Mouse (Mus musculus) embryonic stem cell, embryonic (primary cell): ENCODE measurements around the gene Gm9817.
"Not testable (repeated sequence)": the region's sequence is repeated elsewhere in the genome, so short reads cannot be mapped to it uniquely, and the experiment has no call there.

Source experiments
- CTCF ChIA-PET, 4 experiments: fragments of 300-600 bp in 2 of 4; fragments of 350-600 bp in 2 of 4; sonication (Branson Sonifier 250); formaldehyde crosslinking; loops; one replicate each; lab custom pipeline; 2022; ENCODE audit warnings: inconsistent platforms in 2 of 4; lab: Charles Lee
- POLR2A ChIA-PET, 4 experiments: fragments of 300-600 bp in 2 of 4; fragments of 350-600 bp in 2 of 4; sonication (Branson Sonifier 250); formaldehyde crosslinking; loops; one replicate each; lab custom pipeline; 2022; ENCODE audit warnings: antibody characterized with exemption in 4 of 4, inconsistent platforms in 1 of 4; lab: Charles Lee

The Gm9817 gene

DNA sequence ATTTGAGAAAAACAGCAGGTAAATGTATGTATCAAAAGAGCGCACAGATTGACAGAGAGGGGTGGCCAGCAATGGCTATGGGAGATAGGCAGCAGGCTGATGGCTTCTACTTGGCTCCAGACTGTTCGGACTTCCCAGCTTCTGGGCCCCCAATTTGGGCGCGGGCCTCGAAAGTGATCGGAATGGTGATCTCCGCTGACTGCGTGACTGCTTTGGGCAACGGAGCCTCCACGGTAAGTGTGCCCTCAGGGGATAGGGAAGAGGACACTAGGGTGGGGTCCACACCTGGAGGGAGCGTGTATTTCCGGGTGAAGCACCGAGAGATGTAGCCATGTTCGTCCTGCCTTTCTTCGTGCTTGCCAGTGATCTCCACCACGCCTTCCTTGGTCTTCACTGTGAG lies at the start of gene Gm9817:
Gene Gm9817, plus strand, starts transcription at position 301 of the 400 bp plus-strand sequence.
- CTCF ChIA-PET, result not testable (repeated sequence)
- POLR2A ChIA-PET, result interaction anchor here in 3 of 4 experiments (0.6 to 1.4 kb wide), 3 partner anchors 17 to 311 kb away, joined by 3 to 4 read pairs (median 3); partner anchors contain the start of gene Mylip (in 1 of the 3)

DNA sequence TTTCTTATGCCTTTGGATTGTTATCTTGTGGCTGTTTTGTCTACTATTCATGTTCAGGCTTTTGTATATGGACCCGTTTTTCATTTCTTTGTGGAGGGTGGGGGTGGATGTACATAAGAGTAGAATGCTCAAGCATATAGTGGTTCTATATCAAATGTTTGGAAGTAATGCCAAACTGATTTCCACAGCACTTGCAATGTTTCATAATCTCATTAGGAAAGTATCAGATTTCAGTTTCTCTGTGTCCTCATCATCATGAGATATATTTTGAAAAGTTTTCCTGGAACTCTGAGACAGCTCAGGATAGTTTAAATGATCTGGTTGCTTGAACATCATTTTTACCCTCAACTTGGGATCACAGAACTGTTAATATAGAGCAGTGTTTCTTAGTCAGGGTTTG lies 48.7 kb upstream of the Gm9817 start:
- POLR2A ChIA-PET, result interaction anchor here in 1 of 4 experiments (1.1 kb wide), 1 partner anchor 29 kb away, joined by 4 read pairs; no protein-coding TSS in a partner anchor
- CTCF ChIA-PET, result interaction anchor here in 3 of 4 experiments (0.6 to 2.1 kb wide), 10 partner anchors 22 to 479 kb away, joined by 3 to 11 read pairs (median 5); partner anchors contain the start of gene Gmpr (in 1 of the 3)

DNA sequence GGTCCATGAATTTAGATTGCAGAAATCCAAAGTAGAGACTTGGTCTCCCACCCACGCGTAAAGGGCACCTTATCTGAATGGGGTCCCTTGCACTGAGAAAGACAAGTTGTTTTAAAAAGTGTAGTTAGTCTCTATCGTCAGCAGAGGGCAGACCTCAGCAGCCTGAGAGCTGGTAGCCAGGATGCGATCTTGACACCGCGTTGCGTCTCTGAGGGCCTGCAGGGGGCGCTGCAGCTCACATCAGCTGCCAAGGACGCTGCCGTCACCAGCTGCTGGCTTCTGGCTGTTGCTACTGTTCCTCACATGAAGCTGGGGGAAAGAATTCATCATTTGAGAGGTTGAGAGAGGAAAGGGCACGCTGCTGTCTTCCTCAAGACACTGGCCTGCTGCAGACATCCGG lies 47.7 kb upstream of the Gm9817 start:
- ChIA-PET POLR2A (interaction anchor here in 2 of 4 experiments (0.7 to 1.1 kb wide), 3 partner anchors 30 to 359 kb away, joined by 3 to 4 read pairs (median 3); partner anchors contain the start of gene Mylip (in 1 of the 2)), CTCF (interaction anchor here (0.5 to 2.1 kb wide), 42 partner anchors 12 to 611 kb away, joined by 3 to 28 read pairs (median 4); partner anchors contain the start of genes Dtnbp1 (in 1 of the 4), Gmpr (in 1 of the 4) and Mylip (in 1 of the 4))

DNA sequence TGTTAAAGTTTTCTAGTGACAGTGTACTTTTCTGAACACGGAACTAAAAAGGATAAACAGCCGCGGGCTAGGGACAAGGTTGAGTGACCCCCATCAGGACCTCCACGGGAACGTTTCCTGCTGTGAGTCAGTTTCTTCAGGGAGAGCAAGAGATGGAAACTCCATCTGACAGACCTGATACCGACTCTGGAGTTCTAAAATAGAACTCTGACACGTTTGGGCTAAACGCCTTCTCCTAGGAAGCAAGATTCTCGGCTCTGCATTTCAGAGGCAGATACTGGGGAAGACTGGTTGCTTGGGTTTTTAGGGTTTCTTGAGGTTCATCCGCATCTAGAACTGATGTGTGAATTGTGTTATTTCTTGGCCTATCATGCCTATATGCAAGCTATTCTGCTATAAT lies 47.2 kb upstream of the Gm9817 start:
- ChIA-PET POLR2A (interaction anchor here in 2 of 4 experiments (0.7 to 0.9 kb wide), 2 partner anchors 186 to 358 kb away, joined by 3 read pairs; partner anchors contain the start of gene Mylip (in 1 of the 2)), CTCF (interaction anchor here (0.5 to 2.1 kb wide), 35 partner anchors 12 to 612 kb away, joined by 3 to 28 read pairs (median 4); partner anchors contain the start of genes Dtnbp1 (in 1 of the 4), Gmpr (in 1 of the 4) and Mylip (in 1 of the 4))

GRCm38 (mm10) chr13:45031748-45032147 lies 46.7 kb upstream of the Gm9817 start:
- ChIA-PET POLR2A (no interaction called here), CTCF (interaction anchor here in 3 of 4 experiments (1.1 to 2.1 kb wide), 4 partner anchors 411 to 446 kb away, joined by 3 to 11 read pairs (median 8); no protein-coding TSS in a partner anchor)

DNA sequence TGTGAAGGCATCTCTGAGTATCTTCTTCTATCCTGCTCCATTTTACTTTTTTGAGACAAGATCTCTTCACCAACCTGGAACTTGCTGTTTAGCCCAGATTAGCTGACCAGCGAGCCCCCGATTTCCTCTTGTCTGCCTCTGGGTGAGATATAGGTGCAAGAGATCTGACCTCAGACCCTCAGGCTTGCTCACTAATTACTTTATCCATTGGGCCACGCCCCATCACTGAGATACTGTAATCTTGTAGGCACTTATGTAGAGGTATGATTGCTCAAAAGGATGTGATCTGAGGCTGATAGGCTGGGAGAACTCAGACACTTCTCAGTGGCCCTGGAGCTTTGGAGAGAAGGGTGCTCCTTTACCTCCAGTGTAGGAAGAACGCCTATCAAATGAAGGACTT lies 46.0 kb upstream of the Gm9817 start:
- ChIA-PET POLR2A (no interaction called here), CTCF (no interaction called here)

- POLR2A ChIA-PET, result no interaction called here
- CTCF ChIA-PET, result no interaction called here
These were observed 45.1 kb upstream of the Gm9817 start for GRCm38 (mm10) chr13:45033360-45033759.

DNA sequence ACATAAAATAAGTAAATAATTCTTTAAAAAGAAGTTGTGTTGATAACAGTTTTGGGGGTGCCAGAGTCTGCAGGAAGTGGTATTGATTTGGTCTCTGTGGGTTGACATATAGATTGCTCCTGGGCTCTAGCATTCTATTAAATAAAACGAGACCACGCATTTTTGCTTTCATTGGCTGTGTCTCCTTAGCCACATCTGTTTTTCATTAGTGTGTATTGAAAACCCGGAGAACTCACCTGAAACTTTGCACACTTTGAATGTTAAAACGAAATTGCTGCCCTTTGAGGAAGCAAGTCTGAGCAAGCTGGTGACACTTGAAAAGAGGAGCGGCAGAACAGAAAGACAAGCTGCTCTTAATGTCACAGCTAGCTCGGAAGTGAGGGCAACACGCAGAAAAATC lies 43.7 kb upstream of the Gm9817 start:
- CTCF ChIA-PET, result no interaction called here
- POLR2A ChIA-PET, result no interaction called here

DNA sequence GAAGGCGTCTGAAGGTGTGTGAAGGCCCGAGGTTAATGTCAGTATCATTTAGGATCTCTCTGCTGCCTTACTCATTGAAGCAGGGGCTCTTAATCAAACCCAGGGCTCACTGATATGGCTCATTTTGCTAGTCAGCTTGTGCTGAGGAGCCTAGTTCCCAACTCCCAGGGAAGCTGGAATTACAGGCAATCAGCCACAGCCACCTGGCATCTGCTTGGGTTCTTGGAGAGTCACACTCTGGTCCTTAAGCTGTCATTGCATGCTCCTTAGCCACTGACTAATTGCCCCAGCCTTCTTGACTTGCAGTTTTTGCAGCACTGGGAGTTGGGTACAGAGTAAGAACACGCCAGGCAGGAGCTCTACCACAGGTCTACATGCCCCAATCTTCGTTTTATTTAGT lies 42.1 kb upstream of the Gm9817 start:
- POLR2A ChIA-PET, result no interaction called here
- CTCF ChIA-PET, result no interaction called here

GRCm38 (mm10) chr13:45040195-45040594 lies 38.3 kb upstream of the Gm9817 start:
- ChIA-PET CTCF (no interaction called here), POLR2A (no interaction called here)

DNA sequence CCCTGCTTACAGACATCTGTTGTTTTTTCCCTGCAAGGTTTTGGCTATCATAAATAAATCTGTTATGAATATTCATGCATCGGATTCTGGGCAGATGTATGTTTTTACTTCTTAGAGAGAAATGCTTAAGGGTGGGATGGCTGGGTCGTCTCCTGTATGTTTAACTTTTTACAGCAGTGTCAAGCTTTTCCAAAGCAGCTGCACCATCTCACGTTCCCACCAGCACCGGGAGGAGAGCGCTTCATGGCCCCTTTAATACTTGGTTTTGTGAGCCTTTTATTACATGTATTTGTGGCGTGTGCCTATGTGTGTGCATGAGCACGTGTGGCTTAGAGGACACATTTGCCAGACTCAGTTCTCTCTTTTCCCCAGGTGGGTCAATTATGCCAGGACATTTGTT lies 37.8 kb upstream of the Gm9817 start:
- POLR2A ChIA-PET, result interaction anchor here in 1 of 4 experiments (0.6 kb wide), 1 partner anchor 921 kb away, joined by 3 read pairs; no protein-coding TSS in a partner anchor
- CTCF ChIA-PET, result no interaction called here

DNA sequence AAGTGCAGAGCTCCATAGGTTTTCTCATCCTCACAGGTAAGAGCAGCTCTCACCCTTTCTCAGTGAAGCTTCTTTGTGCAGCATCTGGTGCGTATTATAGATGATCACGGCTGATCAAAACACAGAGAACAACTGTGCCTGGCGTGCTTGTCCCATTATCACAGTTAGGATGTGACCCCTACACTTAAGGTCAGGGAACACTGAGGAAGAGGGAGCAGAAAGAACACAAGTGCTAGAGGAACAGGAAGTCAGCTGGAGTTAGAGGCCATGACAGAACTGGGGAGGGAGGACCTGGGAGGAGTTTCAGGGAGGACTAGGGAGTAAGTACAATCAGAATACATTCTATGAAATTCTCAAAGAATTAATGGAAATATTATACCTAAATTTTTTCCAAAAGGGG lies 35.0 kb upstream of the Gm9817 start:
- CTCF ChIA-PET, result interaction anchor here in 1 of 4 experiments (1.2 kb wide), 1 partner anchor 13 kb away, joined by 4 read pairs; no protein-coding TSS in a partner anchor
- POLR2A ChIA-PET, result no interaction called here

DNA sequence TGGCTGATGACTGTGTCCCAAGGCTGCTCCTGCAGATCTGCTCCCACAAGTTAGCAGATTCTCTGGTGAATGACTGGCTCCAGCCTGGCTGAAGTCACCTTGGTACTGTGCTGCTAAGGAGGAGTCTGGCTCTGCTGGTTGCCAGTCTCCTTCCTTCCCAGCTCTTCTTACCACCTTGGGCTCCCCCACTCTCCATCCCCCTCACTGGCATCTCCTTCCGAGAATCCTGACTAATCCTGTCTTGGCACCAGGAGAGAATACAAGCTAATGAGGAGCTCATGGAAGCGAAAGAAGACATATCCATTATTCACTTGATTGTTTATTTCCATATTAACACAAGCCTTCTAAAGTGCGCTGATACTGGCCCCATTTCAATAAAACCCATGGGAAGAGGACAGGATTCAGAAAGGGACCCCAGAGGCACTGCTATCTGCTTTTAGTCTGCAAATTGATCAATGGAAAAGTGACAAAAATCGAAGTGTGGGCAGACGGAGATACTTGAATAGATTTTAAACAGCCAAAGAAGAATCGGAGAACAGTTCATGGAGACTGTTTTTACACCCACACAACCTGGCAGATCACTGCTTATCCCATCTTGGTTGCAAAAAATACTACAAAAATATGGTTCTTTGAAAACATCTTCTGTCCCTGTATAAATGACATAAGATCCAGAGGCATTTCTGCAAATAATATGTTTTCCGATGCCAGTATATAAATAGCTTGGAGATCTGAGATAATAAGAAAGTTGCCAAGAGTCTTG lies 29.1 kb upstream of the Gm9817 start:
- ChIA-PET CTCF (no interaction called here), POLR2A (interaction anchor here in 2 of 4 experiments (0.5 to 0.8 kb wide), 3 partner anchors 37 to 283 kb away, joined by 3 to 4 read pairs (median 3); no protein-coding TSS in a partner anchor)

GRCm38 (mm10) chr13:45052805-45053204 lies 25.7 kb upstream of the Gm9817 start:
- CTCF ChIA-PET, result no interaction called here
- POLR2A ChIA-PET, result interaction anchor here in 1 of 4 experiments (0.6 kb wide), 1 partner anchor 34 kb away, joined by 5 read pairs; no protein-coding TSS in a partner anchor

- CTCF ChIA-PET, result no interaction called here
- POLR2A ChIA-PET, result interaction anchor here in 1 of 4 experiments (0.6 to 0.8 kb wide), 2 partner anchors 12 to 48 kb away, joined by 3 read pairs; no protein-coding TSS in a partner anchor
These were observed 24.6 kb upstream of the Gm9817 start for GRCm38 (mm10) chr13:45053843-45054242.

DNA sequence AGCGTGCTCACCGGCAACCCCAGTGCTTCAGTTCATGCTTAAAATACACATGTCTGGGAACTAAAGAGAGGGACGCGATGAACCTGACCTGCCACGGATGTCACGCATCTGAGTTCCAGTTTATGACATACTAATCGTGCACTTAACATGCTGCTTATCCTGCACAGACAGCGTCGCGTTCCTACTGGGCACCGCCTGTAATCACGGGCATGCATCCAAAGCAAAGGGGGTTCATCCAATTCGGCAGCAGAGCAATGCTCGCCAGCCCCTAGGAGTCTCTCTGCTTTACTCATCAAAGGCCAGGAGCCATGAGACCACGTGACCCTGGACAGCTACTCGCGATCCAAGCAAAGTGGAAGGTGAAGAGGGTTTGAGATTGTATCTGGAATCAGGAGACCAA lies 19.3 kb upstream of the Gm9817 start:
- POLR2A ChIA-PET, result no interaction called here
- CTCF ChIA-PET, result no interaction called here

DNA sequence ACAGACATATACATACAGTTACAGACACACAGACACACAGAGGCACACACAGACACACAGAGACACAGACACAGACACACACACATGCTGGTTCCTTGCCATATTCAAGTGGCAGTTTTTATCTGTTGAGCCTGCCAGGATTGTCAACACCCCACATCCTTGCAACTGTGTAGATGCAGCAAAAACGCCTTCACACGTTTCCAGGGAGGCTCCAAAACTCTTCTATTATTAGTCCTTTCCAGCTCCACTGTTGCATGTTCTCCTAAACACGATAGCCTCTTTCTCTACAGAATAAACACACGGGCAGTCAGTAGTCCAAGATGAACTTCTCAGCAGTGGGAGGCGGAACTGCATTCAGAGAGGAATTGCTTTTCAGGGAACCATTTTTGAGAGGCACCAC lies 15.3 kb upstream of the Gm9817 start:
- CTCF ChIA-PET, result no interaction called here
- POLR2A ChIA-PET, result no interaction called here

DNA sequence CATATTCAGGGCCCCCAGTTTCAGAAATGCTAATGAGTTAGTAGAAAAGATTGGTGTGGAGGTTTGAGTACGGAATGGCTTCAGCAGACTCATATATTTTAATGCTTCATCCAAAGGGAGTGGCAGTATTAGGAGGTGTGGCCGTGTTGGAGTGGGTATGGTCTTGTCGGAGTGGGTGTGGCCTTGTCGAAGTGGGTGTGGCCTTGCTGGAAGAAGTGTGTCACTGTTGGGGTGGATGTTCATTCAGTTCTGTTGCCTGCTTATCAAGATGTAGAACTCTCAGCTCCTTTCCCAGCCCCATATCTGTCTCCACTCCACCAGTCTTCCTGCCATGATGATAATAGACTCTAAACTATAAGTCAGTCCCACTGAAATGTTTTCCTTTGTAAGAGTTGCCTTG lies 13.5 kb upstream of the Gm9817 start:
- CTCF ChIA-PET, result no interaction called here
- POLR2A ChIA-PET, result no interaction called here

DNA sequence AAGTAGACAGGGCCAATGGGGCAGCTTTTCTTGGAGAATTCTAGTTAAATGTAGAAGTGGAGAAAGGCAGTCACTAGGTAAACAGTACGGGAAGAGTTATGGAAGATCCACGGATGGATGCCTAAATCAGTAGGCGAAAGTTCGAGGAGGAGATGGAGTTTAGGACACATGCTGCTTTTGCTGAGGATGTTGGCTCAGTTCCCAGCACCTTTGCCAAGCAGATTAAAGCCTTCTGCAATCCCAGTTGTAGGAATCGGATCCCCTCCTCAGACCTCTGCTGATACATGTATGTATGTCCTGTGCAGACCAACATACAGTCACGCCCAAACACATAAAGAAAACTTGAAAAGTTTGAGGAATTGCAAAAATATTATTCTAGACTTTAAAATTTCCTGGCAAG lies 8.1 kb upstream of the Gm9817 start:
- ChIA-PET POLR2A (interaction anchor here in 1 of 4 experiments (1.0 kb wide), 1 partner anchor 319 kb away, joined by 3 read pairs; the partner anchor contains the start of gene Mylip), CTCF (no interaction called here)

GRCm38 (mm10) chr13:45075012-45075411 lies 3.5 kb upstream of the Gm9817 start:
- POLR2A ChIA-PET, result interaction anchor here in 1 of 4 experiments (0.6 to 1.4 kb wide), 3 partner anchors 315 to 1028 kb away, joined by 3 read pairs; partner anchors contain the start of gene Mylip
- CTCF ChIA-PET, result no interaction called here
